Mouse (Mus musculus) erythroblast, embryonic 14.5 days (primary cell): ENCODE data around the gene Ugt1a6a.

Source experiments
- GATA1 ChIP-seq: IDR thresholded peaks from 2 replicates; pipeline ENCODE4 v1.6.1; 2012; ENCODE audit warnings: low read length, inconsistent platforms, mixed read lengths
- TAL1 ChIP-seq: IDR thresholded peaks from 3 replicates; pipeline ENCODE4 v1.6.1; 2012; ENCODE audit warnings: low read length, inconsistent platforms, mixed read lengths

GRCm38 (mm10) chr1:88237311-88237710 lies 102.7 kb downstream of the Ugt1a6a start:
- TF ChIP-seq GATA1 (no peak), TAL1 (no peak)
